Mouse (Mus musculus): ENCODE measurements around the gene Cldn34b3. TPM values are rescaled to one million over a fixed set of nuclear protein-coding genes. Genes with fewer than 3 reads are reported as not detected.

The Cldn34b3 gene
- not detected for polyA plus RNA-seq (2017; shearing (Covaris generic))

DNA sequence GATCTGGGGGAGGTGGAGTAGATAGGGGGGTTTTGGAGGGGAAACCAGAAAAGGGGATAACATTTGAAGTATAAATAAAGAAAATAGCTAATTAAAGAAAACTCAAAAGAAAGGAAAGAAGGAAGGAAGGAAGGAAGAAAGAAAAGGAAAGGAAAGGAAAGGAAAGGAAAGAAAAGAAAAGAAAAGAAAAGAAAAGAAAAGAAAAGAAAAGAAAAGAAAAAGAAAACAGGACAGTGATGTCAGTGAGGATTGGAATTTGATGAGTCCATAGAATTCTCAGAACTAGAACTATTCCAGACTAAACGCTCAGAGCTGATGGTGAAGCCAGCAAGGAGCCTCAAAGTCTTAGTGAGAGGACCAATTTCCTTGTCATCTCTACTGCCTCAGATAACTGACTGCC is at the start of gene Cldn34b3:
Cldn34b3 (plus strand) TSS at position 301 of the 400 bp plus-strand sequence.

Other genes starting within 250 kb of the Cldn34b3 start
- gene Cldn34b4, start 129.0 kb downstream of the Cldn34b3 start, polyA plus RNA-seq (2017; shearing (Covaris generic)) = not detected

Measured in effector memory CD4-positive, alpha-beta T cell, adult 5 months (primary cell).